Mouse (Mus musculus) cerebellum, postnatal 36 days (tissue): ENCODE measurements around the gene Gm21970.
A peak's percentile ranks its signal among the peaks of the same experiment; 100 is the strongest.

ENCODE experiments used
- DNase-seq, 2 experiments: peaks; one replicate each; pipeline ENCODE4 v3.0.0; 2021 to 2022; ENCODE audit warnings: mixed read lengths in 2 of 2

Gm21970 gene

DNA sequence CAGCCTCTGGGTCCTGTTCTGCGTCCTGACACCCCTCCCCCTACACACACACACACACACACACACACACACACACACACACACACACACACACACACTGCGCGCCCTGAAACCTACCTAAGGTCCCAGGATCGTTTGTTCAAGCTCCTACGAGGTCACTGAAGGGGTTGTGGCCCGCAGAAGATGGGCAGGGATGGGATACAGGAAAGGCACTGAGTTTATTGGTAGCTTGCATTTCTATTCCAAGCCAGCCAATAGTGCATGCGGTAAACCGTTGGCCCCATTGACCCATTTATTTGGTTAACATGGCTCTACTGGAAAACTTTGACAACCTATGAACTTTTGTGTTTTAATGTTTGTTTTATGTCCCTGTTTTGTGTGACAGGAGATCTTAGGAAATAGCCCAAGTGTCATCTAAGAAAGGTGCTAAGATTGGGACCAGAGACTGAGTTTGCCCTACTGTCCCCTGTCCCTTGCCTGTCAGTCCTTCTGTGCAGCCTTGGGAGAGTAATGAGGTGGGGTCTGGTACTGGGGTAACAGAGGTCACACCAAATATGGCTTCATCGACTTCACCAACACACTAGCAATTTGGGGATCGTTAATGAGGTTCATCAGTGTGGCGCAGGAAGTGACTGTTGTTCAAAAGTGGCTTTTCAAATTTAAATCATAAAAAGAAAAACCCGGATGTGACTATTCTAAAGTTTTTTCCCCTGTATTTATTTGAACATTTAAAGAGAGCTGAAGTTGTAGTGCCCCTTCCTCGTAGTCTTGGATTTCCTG, 17.9 kb upstream of the Gm21970 start:
- DNase-seq: peak in 1 of 2 experiments; percentile 16

DNA sequence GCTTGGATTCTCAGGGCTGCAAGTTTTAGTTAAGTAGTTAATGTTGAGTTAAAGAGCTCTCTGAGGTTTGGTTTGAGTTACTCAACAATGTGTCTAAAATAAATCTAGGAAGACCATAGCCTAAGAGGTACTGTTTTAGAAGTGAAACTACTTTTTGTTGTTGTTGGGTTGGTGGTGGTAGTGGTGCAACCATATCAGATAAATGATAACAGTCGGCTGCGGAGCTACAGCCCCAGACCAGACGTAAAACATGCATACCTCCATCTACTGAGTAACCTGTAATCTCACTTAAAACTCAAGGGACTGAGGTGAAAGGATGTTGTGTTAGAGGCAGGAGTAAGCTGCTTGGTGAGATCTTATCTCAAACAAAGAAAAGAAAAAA, 17.3 kb upstream of the Gm21970 start:
- DNase-seq: no peak

DNA sequence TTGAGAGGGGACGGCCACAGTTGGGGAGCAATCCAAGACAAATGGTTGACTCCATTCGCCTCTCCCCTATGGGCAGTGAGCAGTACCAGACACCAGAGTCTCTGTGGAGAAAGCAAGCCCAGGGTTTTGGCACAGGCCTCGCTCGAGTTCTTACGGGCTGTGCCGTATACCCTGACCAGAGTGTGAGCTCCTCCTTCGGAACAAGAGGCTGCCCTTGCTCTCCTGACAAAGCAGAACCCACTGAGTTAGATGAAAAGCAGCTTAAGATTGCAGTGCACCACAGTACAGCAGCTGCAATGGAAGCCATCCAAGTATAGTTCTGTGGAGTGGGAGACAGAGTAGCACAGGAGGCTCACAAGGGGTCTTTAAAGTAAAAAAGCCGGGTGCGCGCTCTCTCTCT, 14.8 kb upstream of the Gm21970 start:
- DNase-seq: no peak

DNA sequence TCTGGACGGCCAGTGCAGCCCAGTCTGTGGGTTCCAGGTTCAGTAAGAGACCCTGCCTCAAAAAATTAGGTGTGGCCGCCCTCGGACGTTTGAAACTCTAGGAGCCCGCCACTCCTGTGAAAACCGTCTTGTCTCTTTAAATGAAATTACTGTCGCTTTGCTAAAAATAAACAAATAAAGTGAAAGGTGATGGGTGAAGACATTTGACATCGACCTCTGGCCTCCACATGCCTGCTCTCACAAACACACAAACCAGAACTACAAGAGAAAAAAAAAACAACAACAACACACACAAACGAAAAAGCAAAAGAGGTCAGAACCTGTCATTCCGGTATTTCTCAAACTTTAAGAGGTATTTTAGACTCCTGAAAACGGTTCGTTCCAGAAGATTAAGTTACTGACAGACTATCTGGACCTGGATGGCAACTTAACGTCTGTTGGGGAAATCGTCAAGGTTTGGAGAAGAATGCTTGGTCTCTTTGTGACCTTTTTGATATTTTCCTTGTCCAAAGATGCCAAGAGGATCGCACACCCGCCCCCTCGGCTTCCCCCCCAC, 13.0 kb upstream of the Gm21970 start:
- no peak for DNase-seq

DNA sequence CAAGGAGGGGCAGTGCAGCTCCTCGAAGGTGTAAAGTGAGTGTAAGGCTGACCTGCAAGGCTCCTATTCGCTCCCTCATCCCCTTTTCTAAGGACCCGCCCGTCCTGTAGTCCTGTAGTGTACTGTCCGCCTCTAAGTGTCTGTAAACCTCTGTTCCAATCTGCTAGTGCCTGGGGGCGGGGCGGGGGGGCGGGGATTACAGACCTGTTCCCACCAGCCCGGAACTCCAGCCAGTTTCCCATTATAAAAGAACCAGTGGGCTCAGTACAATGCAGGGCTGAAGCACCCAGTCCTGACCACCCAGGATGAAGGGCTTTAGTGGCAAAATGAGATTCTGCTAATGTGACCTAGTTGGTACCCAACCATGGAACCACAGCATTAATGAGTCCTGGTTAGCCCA, 12.5 kb upstream of the Gm21970 start:
- no peak for DNase-seq

DNA sequence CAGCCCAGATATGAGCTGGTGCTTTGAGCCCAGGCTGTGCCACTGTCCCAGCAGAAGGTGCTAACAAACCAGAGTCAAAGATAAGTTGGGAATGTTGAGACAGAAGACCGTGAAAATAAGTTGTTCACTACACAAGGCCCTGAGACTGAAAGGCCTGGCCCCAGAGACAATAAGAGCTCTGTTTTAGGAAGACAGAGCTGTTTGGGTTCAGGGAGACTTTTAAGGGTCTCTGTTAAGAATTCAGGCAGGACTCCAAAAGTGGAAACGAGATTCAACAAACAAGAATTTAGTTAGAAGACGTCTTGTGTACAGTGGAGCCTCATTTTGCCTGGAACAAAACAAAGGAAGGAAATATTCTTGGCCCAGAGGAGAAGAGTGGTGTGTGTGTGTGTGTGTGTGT, 12.1 kb upstream of the Gm21970 start:
- no peak for DNase-seq

DNA sequence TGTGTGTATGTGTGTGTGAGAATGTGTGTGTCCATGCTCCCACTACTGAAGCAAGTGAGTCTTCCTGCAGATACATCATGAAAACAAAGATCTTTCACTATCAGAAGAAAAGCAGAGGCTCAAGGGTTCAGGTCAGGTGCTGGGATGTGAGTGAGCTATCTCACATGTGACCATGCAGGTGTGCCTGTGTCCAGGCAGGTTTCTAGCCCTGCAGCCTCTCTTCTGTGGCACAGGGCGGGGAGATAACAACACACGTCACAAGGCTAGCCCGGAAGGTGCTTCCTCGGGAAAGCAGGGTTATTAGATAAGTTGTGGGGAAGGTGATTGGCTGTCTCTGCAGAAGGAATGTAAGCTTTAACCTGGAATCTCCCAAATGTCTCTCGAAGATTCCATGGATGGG, 11.4 kb upstream of the Gm21970 start:
- no peak for DNase-seq

DNA sequence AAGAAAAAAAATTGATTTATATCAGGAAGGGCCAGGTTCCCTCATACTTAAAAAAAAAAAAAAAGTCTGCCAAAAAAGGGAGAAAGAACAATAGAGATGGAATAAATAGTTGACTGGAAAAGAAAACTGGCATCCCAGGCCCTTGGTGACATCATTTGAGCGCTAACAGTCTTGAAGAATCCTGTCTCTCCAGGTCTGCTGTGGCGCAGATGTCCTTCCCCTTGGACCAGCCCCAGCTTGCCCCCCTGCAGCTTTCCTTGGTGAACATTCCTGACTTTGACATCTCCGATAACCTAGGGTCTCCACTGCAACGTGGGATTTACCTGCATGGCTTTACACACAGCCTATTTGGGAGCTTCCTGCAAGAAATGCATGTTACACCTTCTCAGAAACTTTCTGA, 9.9 kb upstream of the Gm21970 start:
- DNase-seq: no peak

DNA sequence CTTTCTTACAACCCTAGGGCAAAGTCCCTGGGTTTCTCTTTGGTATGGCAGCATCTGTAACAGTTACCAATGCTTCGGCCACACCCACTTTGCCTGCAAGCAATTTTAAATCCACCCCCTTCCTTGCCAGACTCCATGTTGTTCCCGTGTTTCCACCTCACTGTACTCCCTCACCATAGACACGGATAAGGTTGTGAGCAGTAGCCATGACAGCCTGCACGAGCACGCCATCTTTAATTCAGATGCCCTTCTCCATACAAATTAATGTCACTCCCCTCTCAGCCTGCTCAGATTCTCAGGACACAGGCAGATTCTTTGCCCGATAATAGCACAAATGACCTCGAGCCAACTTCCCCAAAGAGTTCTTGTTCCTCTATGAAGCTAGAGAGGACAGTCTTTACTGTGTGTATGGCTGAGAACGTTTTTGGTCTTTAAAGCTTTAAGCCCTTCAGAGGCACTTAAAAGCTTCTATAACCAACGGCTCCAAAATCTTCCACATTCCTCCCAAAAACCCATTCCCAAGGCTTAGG, 9.2 kb upstream of the Gm21970 start:
- no peak for DNase-seq

DNA sequence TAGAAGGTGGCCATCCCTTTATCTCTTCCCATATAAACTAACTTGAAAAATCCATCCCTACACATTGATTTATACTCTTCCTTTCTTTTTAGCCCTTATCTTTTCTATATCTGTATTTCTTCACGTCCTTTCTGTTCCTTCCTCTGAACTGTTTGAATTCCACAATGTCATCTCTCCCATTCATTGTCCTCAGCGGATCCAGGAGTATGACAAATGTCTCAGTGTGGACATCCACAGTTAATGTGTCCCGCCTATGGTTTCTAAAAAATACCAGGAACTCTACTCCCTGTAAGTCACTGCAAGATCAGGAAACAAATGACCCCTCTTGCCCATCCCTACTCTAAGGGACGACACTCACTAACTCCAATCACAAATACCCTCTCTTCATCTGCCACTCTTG, 7.3 kb upstream of the Gm21970 start:
- DNase-seq: no peak

DNA sequence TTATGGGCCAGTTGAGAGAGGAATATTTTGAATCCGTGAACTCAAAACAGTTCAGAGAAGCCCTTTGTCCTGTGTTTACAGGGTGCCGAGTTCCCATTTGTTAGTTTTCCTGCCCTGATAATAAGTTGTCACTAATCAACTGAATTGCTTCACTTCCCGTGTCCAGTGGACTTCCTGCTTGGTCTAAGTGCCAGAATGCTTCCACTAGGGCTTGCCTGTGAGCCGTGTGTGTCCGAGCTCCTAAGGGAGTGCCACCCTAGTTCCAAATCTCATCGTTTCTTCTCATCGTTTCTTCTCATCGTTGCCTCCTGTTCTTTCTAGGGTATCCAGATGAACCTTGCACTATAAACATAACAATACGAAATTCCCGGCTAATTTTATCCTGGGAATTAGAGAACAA, 5.9 kb upstream of the Gm21970 start:
- no peak for DNase-seq

DNA sequence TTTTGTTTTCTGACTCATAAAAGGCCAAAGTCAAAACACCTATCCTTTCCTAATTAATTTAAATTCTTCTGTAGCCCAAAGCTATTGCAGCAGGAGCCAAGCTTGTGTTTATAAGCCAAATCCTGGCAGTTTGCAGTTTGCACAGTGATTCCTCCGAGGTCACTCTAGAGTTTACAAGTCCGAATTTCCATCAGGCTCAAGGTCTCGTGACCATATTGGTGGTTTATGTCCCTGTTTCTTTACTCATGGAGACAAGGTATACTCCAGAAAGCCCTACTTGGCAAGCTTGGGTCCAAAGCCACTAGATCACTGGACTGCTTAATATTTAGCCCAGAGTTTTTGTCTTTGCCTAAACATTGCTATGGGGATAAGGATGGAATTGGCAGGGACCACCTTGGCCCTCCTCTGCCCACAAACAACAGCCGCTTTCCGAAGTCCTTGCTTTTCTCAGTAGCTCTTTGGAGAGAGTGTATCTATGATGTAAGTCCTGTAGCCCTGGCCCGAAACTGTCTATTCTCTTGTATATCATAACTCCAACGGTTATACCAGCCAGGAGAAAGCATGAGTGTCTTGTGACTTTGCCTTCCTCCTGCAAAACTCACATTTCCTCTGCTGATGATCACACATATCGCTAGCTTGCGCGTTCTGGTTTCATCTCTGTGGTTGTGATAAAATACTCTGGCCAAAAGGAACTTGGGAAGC, 5.0 kb upstream of the Gm21970 start:
- no peak for DNase-seq

DNA sequence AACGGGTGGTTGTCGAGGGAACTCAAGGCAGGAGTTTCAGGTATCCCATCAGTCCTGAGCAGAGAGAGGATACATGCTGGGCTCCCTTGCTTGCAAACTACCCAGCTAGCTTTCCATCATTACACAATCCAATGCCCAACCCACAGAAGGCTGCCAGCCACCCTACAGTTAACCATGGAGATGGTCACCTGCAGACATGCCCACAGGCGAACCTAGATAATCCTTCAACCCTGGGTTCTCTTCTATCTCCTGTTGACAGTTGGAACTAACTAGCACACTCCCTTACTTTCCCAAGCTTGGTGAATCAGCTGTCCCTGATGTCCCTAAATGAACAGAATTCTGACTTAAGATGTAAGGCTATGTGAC, 4.4 kb upstream of the Gm21970 start:
- DNase-seq: no peak

DNA sequence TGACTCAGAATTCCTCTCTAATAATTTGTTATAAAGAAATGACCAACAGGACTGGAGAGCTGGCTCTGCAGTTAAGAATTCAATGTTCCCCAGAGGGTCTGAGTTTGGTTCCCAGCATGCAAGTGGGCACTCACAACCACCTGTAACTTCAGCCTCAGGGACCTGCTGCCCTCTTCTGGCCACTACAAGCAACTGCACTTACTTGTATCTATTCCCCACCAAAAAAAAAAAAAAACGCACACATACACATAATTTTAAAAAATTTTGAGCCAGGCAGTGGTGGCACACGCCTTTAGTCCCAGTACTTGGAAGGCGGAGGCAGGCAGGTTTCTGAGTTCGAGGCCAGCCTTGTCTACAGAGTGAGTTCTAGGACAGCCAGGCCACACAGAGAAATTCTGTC, 1.4 kb upstream of the Gm21970 start:
- DNase-seq: no peak

DNA sequence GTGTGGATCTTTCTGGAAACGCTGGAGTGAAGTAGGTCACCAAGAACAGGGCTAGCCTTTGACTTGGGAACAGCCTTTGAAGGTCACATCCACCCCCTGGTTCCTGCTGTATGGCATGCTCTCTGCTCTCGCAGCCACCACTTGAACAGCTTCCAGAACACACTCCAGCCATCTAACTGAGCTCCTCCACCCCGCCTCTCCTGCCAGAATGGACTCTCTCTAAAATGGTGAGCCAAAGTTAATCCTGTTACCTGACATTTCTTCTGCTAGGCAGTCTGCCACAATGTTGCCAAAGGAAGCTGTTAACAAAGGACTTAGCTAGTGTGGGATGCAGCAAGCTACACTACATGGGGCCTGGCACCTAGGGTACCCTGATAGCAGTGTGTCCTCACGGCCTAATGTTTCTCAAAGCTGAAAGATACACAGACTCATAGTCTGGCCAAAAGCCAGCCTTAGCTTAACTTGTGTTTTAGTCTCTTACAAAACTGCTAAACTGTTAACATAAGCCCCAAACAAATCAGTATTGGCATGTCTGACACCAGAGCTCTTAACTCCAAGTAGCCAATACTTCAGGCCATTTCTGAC, 3.4 kb downstream of the Gm21970 start:
- DNase-seq: no peak

DNA sequence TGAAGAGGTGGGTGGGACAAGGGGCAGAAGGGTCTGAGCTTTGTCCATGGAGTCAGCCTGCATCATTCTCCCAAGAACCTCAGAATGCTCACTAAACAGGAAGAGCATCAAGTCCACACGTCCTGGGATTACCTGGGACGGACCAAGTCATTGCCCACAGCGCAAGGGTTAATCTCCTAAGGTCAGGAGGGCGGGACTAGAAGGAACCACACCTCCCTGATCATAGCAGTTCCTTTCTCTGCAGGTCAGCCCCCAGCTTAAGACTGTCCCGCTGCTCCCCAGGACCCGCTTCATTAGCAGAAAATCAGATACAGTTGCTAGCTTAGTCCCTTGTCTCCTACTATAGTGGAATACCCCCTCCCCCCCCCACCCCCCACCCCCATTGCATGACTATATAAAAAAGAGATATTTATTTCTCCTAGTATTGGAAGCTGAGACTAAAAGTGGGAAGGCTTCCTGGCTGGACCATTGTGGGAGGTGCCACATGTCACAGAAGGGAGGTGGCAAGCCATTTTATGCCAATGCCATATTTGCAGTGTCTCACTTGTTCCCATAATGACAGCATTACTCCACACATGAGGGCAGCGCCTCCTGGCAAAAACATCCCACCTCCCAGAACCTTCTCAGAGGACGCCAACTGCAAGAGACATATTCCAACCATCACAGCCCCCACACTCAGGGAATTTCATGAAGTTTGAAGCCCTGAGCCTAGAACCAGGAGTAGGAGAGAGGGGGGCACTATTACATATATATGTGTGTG, 4.3 kb downstream of the Gm21970 start:
- no peak for DNase-seq

DNA sequence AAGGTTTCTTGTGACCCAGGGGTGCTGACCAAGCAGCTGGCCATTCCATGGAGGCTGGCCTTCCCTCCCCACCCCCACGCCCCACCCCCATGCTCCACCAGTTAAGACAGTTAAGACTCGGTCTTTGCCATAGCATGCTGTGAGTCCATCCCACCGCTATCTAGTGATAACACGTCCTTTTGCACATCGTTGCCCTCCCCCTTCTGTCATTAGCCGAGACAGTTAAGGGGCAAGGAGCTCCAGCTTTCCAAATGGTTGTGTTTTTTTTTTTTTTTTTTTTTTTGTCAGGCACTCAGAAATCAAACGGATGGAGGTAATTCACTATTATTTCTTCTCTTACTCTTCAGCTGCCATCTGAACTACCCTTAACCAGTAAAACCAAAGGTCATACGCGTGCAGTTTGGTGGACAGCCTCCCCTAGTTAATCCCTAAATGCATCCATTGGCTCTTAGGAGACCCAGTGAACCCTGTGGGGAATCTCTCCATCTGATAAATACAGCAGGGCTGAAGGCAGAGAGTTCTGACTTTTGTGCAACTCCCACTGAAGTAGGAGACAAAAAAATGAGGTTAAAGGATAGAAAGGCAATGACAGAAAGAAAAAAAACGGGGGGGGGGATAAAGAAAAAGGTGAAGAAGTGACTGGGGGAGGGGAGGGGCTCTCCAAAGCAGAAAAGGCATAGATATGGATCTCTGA, 5.5 kb downstream of the Gm21970 start:
- DNase-seq: no peak

DNA sequence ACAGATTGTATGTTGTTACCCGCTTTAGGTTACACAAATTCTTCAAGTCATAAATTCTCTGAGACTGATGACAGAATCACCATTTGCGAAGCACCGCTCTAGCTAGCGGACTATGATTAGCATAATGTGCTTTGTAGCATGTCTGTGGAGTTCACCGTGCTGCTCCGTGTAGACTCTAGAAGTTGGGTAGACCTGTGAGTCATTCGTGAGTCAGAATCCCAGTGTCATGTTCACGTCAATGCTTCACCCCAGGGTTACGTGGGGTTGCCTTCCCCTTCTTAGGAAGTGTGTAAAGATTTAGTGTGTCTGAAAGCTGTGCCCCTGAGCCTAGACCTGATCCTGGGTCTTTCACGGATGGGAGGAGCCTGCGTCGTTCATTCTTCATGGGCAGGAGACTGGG, 6.5 kb downstream of the Gm21970 start:
- DNase-seq: no peak

DNA sequence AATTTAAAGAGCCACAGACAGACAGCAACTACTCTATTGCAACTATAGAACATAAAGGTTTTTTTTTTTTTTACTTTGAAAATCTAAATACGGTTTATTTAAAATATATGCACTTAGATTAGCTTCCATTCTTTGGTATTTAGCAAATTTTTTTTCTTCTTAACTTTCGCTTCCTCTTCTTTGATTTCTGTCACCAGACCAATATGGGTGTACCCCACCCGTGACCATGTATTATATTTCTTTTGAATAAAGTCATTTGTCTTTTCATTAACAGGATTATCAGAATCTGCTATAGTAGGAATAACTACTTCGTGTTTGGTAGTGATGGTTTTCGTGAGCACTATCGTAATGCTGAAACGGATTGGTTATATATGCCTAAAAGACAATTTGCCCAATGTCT, 7.4 kb downstream of the Gm21970 start:
- DNase-seq: no peak

DNA sequence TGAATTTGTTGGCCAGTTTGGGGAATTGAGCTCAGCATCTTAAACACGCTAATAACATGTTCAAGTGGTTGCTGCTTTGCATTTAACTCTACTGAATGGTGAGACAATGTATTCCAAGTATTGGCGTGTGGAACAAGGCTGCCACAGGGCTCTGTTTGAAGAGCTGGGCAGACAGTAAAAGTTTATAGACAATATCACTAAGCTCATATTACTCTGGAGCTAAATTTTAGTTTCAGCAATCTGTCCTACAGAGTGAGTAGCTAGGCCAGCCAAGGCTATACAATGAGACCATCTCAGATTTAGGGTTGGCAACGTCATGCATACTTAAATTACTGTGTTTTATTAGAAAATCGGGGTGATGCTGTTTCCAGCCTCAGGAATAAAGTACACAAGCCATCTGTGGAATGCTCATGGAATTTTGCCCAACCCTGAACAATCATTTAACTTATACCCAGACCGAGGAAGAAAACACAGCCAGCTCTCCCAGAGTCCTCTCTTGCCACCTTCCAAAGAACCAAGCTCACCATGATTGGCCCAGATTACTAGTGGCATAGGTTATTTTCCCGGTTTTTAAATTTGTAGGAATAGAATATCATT, 10.1 kb downstream of the Gm21970 start:
- DNase-seq: no peak

DNA sequence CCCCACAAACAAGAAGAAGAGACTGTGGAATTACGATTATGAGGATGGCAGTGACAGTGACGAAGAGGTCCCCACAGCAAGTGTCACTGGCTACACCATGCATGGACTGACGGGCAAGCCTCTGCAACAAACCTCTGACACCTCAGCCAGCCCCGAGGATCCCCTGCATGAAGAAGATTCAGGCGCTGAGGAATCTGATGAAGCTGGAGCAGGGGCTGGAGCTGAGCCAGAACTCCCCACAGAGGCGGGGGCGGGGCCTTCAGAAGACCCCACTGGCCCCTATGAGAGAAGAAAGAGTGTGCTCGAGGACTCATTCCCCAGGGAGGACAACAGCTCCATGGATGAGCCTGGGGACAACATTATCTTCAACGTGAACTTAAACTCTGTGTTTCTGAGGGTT, 12.3 kb downstream of the Gm21970 start:
- DNase-seq: no peak

DNA sequence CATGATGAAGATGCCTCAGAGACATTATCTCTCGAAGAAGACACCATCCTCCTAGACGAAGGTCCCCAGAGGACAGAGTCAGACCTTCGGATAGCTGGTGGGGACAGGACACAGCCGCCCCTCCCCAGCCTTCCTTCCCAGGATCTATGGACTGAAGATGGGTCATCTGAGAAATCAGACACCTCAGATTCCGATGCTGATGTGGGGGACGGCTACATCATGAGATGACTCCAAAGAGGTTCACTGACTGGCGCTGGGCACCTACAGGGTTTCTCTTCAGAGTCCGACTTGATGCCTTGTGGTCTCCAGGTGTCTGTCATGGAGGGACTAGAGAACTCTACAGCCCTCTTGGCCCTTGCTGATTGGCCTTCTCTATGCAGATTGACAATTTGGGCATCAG, 12.7 kb downstream of the Gm21970 start:
- DNase-seq: no peak
